Mouse (Mus musculus) testis, adult 2 months (tissue): ENCODE data around the gene Cmya5.

ENCODE experiments used
- CTCF ChIP-seq: fragments of 200-500 bp; IDR thresholded peaks from 2 replicates; pipeline ENCODE4 v1.5.1; 2012; ENCODE audit warnings: low read depth, mild to moderate bottlenecking, inconsistent platforms, low read length, moderate library complexity; ENCODE audit not compliant: control insufficient read depth, insufficient read depth, insufficient replicate concordance
- POLR2A ChIP-seq: fragments of 200-500 bp; IDR thresholded peaks from 2 replicates; pipeline ENCODE4 v1.6.1; 2012; ENCODE audit warnings: low read depth, mild to moderate bottlenecking, inconsistent platforms, low read length, moderate library complexity; ENCODE audit not compliant: control insufficient read depth

DNA sequence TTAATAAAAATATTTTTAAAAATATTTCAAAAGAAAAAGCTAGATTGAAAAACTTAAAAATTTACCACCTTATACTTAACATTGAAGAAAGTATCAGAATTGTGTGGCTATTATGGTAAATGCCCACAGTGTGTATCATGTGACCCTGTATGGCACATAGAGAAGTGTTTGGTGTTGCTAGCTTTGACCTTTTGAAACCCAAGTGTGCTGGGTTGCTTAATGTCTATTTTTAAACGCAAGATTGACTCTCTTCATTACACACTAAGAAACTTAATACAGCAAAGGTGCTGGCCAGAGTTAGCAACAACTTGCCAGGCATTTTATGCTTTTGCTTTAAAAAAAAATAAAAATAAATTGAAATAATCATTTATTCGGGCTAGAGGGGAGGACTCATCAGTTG, 9.0 kb downstream of the Cmya5 start:
- TF ChIP-seq CTCF (no peak), POLR2A (no peak)
